Mouse (Mus musculus) intestine, embryonic 16.5 days (tissue): ENCODE measurements around the gene Grin2c. TPM values are rescaled to one million over a fixed set of nuclear protein-coding genes. Genes with fewer than 3 reads are reported as not detected.

Experiments
- ATAC-seq: fragments of 200-750 bp; cut with Nextera tagmentation; 2 replicates; pipeline ENCODE4 v1.8.0; 2017; ENCODE audit warnings: moderate TSS enrichment, moderate library complexity
- H3K27ac ChIP-seq: fragments of 300-500 bp; sonication (generic); 2 replicates; pipeline ENCODE4 v1.5.1; 2014; ENCODE audit warnings: mild to moderate bottlenecking, low read length
- H3K27me3 ChIP-seq: fragments of 300-500 bp; sonication (generic); replicated peaks from 2 replicates; pipeline ENCODE4 v1.6.1; 2014; ENCODE audit warnings: low read length, control low read depth, mixed read lengths; ENCODE audit not compliant: control insufficient read depth, insufficient read depth
- H3K36me3 ChIP-seq: fragments of 300-500 bp; sonication (generic); 2 replicates; pipeline ENCODE4 v1.6.1; 2014; ENCODE audit warnings: low read length, control low read depth; ENCODE audit not compliant: control insufficient read depth, insufficient read depth
- H3K4me1 ChIP-seq: fragments of 300-500 bp; sonication (generic); 2 replicates; pipeline ENCODE4 v1.6.1; 2014; ENCODE audit warnings: low read length, control low read depth, mixed read lengths; ENCODE audit not compliant: control insufficient read depth, insufficient read depth
- H3K4me2 ChIP-seq: fragments of 300-500 bp; sonication (generic); 2 replicates; pipeline ENCODE4 v1.6.1; 2014; ENCODE audit warnings: low read depth, low read length, control low read depth
- H3K4me3 ChIP-seq: fragments of 300-500 bp; sonication (generic); 2 replicates; pipeline ENCODE4 v1.5.1; 2014; ENCODE audit warnings: mild to moderate bottlenecking, low read length
- H3K9ac ChIP-seq: fragments of 300-500 bp; sonication (generic); 2 replicates; pipeline ENCODE4 v1.6.1; 2014; ENCODE audit warnings: low read depth, low read length
- H3K9me3 ChIP-seq: fragments of 300-500 bp; sonication (generic); 2 replicates; pipeline ENCODE4 v1.6.1; 2016; ENCODE audit warnings: low read length, control low read depth; ENCODE audit not compliant: control insufficient read depth
- WGBS: fragments of 180-500 bp; shearing (Covaris S2); extraction: QIAGEN DNeasy Blood & Tissue Kit; methylation state at CpG from one replicate; pipeline ENCODE4 v1.1.7; 2014; 5-methylcytosine and 5-hydroxymethylcytosine counted together
- polyA plus RNA-seq: library from polyadenylated mRNA; unstranded; fragments of >200 nt; fragmentation: Nextera tagmentation; extraction: Ambion mirVana; gene quantifications from 2 replicates; pipeline ENCODE4 v1.2.1, GENCODE M21; 2015

Gene Grin2c
- polyA plus RNA-seq, 1 experiment from 2014 or later: 0.06 TPM

GRCm38 (mm10) chr11:115286201-115286993 lies 19.4 kb upstream of the Grin2c start:
- Histone ChIP-seq H3K9me3 (no peaks in the 10 kb centered on the region), H3K4me3 (no peak overlapping the region), H3K27ac (no peak overlapping the region), H3K4me2 (no peak overlapping the region), H3K9ac (no peak overlapping the region), H3K27me3 (no peaks in the 10 kb centered on the region), H3K4me1 (peaks cover 7% of the 10 kb centered on the region; the same call in 1 of the 2 replicates), H3K36me3 (no peaks in the 10 kb centered on the region)
- no peak for ATAC-seq
- 73% methylated on average over 19 of the region's 19 CpGs for WGBS

- no peak overlapping the region for H3K27ac ChIP-seq
- no peak overlapping the region for H3K4me2 ChIP-seq
- H3K9me3 ChIP-seq: no peaks in the 10 kb centered on the region
- H3K27me3 ChIP-seq: no peaks in the 10 kb centered on the region
- no peaks in the 10 kb centered on the region for H3K36me3 ChIP-seq
- no peak overlapping the region; the same call in 1 of the 2 replicates for H3K9ac ChIP-seq
- H3K4me3 ChIP-seq: no peak overlapping the region
- 50% methylated on average over 4 of the region's 4 CpGs for WGBS
- H3K4me1 ChIP-seq: peaks cover 7% of the 10 kb centered on the region; the same call in 1 of the 2 replicates
- 0 out of 2 replicates have a peak, but pooled peaks have one; percentile 40 for ATAC-seq
These were observed 18.2 kb upstream of the Grin2c start for GRCm38 (mm10) chr11:115285282-115285681.

- H3K4me2 ChIP-seq: no peak overlapping the region
- no peak overlapping the region for H3K4me3 ChIP-seq
- no peaks in the 10 kb centered on the region for H3K36me3 ChIP-seq
- WGBS: 87% methylated on average over 12 of the region's 12 CpGs
- no peaks in the 10 kb centered on the region for H3K9me3 ChIP-seq
- no peaks in the 10 kb centered on the region for H3K27me3 ChIP-seq
- H3K9ac ChIP-seq: no peak overlapping the region
- H3K4me1 ChIP-seq: 0 out of 2 replicates have a peak, but pooled peaks cover 2% of the 10 kb centered on the region
- no peak for ATAC-seq
- no peak overlapping the region for H3K27ac ChIP-seq
These were observed 17.0 kb upstream of the Grin2c start for GRCm38 (mm10) chr11:115283891-115284620.

- 65% methylated on average over 9 of the region's 9 CpGs for WGBS
These were observed 16.4 kb upstream of the Grin2c start for GRCm38 (mm10) chr11:115283486-115283765.

DNA sequence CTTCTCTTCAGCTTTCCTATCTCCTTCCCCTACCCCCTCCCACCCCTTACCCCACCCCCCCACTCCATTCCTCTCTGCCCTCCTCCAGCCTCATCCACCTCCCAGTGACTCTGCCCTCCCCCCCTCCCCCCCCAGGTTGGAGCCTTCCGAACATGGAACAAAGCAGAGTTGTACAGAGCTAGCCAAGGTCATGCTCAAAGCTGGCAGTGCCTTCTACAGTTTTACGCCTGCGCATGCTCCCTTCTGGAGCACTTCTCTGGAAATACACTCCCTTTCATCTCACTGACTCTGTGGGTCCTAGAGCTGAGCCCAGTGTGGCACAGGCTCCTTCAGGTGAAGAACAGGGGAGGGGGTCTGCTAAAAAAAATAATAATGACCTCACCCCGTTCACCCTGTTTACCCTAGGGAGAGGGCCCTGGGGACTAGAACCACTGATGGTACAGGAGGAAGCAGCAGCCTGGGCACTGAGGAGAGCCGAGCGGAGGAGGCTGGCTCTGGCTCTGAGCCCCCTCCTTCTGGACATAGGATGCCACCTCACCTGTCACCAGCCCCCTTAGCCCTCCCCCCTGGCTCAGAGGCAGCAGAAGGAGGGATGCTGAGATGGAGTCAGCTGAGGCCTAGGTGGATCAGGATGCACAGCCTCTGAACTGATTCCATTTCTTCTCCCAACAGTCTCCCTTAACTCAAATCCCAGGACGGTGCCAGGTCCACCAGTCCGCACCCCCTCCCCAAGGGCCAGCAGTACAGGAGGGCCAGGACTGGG lies 15.9 kb upstream of the Grin2c start:
- Histone ChIP-seq H3K27me3 (no peaks in the 10 kb centered on the region), H3K4me3 (no peak overlapping the region), H3K27ac (no peak overlapping the region), H3K9ac (no peak overlapping the region), H3K4me1 (peaks cover 7% of the 10 kb centered on the region), H3K9me3 (no peaks in the 10 kb centered on the region), H3K36me3 (no peaks in the 10 kb centered on the region), H3K4me2 (no peak overlapping the region)
- 82% methylated on average over 8 of the region's 8 CpGs for WGBS
- no peak for ATAC-seq

More at GRCm38 (mm10) chr11:115283486-115283765, 16.4 kb upstream of the Grin2c start:
- no peak overlapping the region for H3K4me3 ChIP-seq
- H3K27me3 ChIP-seq: no peaks in the 10 kb centered on the region
- ATAC-seq: no peak
- H3K27ac ChIP-seq: no peak overlapping the region
- H3K9ac ChIP-seq: no peak overlapping the region
- no peaks in the 10 kb centered on the region for H3K36me3 ChIP-seq
- H3K4me2 ChIP-seq: no peak overlapping the region
- 0 out of 2 replicates have a peak, but pooled peaks cover 2% of the 10 kb centered on the region for H3K4me1 ChIP-seq
- H3K9me3 ChIP-seq: no peaks in the 10 kb centered on the region

GRCm38 (mm10) chr11:115282295-115282694 lies 15.3 kb upstream of the Grin2c start:
- H3K27me3 ChIP-seq: no peaks in the 10 kb centered on the region
- no peak overlapping the region for H3K9ac ChIP-seq
- no peaks in the 10 kb centered on the region for H3K9me3 ChIP-seq
- H3K4me2 ChIP-seq: no peak overlapping the region
- no peak for ATAC-seq
- no peak overlapping the region for H3K27ac ChIP-seq
- WGBS: 67% methylated on average over 8 of the region's 8 CpGs
- H3K36me3 ChIP-seq: no peaks in the 10 kb centered on the region
- H3K4me1 ChIP-seq: peaks cover 10% of the 10 kb centered on the region
- H3K4me3 ChIP-seq: no peak overlapping the region

GRCm38 (mm10) chr11:115279726-115280125 lies 12.7 kb upstream of the Grin2c start:
- H3K36me3 ChIP-seq: no peaks in the 10 kb centered on the region
- H3K9me3 ChIP-seq: no peaks in the 10 kb centered on the region
- peaks cover 17% of the 10 kb centered on the region for H3K4me1 ChIP-seq
- H3K9ac ChIP-seq: no peak overlapping the region
- WGBS: 52% methylated on average over 1 of the region's 1 CpGs
- no peaks in the 10 kb centered on the region for H3K27me3 ChIP-seq
- no peak overlapping the region for H3K27ac ChIP-seq
- no peak overlapping the region for H3K4me3 ChIP-seq
- no peak overlapping the region for H3K4me2 ChIP-seq
- ATAC-seq: no peak

DNA sequence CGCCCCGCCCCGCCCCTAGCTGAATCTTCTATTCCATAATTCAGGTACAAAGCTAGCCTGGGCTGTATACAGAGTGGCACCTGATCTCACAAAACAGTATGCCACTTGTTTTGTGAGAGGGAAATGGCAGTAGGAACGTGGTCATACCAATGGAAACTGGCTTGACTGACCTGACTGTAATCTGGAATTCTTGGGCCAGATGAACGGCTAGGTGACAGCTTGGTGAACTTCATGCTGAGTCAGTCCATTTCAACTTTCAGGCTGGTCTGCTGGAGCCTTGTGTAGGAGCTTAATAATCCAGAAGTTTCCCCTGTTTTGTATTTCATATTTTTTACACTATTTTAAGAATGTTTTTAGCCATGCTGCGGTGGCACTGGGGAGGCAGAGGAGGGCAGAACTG lies 11.1 kb upstream of the Grin2c start:
- H3K27ac ChIP-seq: no peak overlapping the region
- no peaks in the 10 kb centered on the region for H3K27me3 ChIP-seq
- H3K9me3 ChIP-seq: no peaks in the 10 kb centered on the region
- no peaks in the 10 kb centered on the region for H3K36me3 ChIP-seq
- H3K4me1 ChIP-seq: peaks cover 17% of the 10 kb centered on the region
- H3K9ac ChIP-seq: no peak overlapping the region
- H3K4me3 ChIP-seq: no peak overlapping the region; the same call in 1 of the 2 replicates
- no peak for ATAC-seq
- peak overlapping the region; percentile 80; the same call in 1 of the 2 replicates for H3K4me2 ChIP-seq
- WGBS: 72% methylated on average over 6 of the region's 6 CpGs

DNA sequence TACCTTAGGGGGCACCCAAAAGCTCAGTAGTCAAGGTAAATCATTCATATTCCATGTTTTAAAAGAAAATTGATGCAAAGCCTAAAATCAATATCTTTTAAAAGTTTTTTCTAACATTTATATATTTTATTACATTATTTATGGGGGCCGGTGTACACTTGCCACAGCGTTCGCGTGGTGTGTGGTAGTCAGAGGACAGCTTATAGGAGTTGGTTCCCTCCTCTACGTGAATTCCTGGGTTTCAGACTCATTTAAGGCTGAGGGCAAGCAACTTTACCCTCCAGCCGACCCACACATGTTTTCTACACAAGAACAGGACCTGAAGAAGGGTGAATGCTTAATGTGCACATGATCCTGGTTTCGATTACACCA lies 10.5 kb upstream of the Grin2c start:
- no peak for ATAC-seq
- Histone ChIP-seq H3K9ac (peak overlapping the region; percentile 70), H3K9me3 (no peaks in the 10 kb centered on the region)

More for the DNA sequence above, 10.5 kb upstream of the Grin2c start:
- Histone ChIP-seq H3K27me3 (no peaks in the 10 kb centered on the region), H3K36me3 (no peaks in the 10 kb centered on the region), H3K27ac (peak overlapping the region; percentile 86), H3K4me3 (peak overlapping the region; percentile 71), H3K4me1 (peaks cover 17% of the 10 kb centered on the region), H3K4me2 (peak overlapping the region; percentile 80)
- 17% methylated on average over 7 of the region's 7 CpGs for WGBS
